Mouse (Mus musculus): Measurements from ENCODE around the gene Vps16.

Vps16 gene

GRCm38 (mm10) chr2:130424126-130424853 is at the start of gene Vps16, which contains the start of gene Pced1a:
TSS of gene Vps16 (plus strand) at chr2:130424339.
TSS of gene Pced1a (minus strand) at chr2:130424701.
- peak; percentile 93 for DNase-seq (ENCODE audit: low read depth, low spot score)

GRCm38 (mm10) chr2:130374951-130375350 is 49.2 kb upstream of the Vps16 start:
- no peak for DNase-seq (ENCODE audit: low read depth, low spot score)

GRCm38 (mm10) chr2:130383205-130383604 is 40.9 kb upstream of the Vps16 start:
- no peak for DNase-seq (ENCODE audit: low read depth, low spot score)

DNA sequence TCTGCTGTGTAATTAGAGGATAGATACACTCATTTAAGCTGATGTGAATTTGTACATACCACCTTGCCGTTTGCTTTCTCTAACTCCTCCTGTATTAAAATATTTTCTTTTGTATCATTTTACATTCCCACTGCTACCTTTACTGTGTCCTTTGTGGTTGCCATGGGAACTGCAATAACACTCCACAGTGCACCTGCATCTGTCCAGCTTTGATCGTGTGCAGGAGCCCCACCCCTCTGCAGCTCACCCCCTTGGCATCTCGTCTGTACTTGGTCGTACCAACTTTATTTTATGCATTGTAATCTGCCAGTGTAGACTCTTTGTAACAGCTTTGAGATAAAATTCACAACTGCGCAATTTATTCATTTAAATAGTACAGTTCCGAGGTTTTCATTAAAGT is 40.2 kb upstream of the Vps16 start:
- DNase-seq (ENCODE audit: low read depth, low spot score): no peak

GRCm38 (mm10) chr2:130386212-130386611 is 37.9 kb upstream of the Vps16 start:
- DNase-seq (ENCODE audit: low read depth, low spot score): no peak

- DNase-seq (ENCODE audit: low read depth, low spot score): no peak
These were observed 35.3 kb upstream of the Vps16 start for GRCm38 (mm10) chr2:130388796-130389195.

GRCm38 (mm10) chr2:130390993-130391625 is 33.0 kb upstream of the Vps16 start:
- no peak for DNase-seq (ENCODE audit: low read depth, low spot score)

GRCm38 (mm10) chr2:130392836-130393235 is 31.3 kb upstream of the Vps16 start:
- no peak for DNase-seq (ENCODE audit: low read depth, low spot score)

GRCm38 (mm10) chr2:130395696-130396095 is 28.4 kb upstream of the Vps16 start:
- DNase-seq (ENCODE audit: low read depth, low spot score): no peak

DNA sequence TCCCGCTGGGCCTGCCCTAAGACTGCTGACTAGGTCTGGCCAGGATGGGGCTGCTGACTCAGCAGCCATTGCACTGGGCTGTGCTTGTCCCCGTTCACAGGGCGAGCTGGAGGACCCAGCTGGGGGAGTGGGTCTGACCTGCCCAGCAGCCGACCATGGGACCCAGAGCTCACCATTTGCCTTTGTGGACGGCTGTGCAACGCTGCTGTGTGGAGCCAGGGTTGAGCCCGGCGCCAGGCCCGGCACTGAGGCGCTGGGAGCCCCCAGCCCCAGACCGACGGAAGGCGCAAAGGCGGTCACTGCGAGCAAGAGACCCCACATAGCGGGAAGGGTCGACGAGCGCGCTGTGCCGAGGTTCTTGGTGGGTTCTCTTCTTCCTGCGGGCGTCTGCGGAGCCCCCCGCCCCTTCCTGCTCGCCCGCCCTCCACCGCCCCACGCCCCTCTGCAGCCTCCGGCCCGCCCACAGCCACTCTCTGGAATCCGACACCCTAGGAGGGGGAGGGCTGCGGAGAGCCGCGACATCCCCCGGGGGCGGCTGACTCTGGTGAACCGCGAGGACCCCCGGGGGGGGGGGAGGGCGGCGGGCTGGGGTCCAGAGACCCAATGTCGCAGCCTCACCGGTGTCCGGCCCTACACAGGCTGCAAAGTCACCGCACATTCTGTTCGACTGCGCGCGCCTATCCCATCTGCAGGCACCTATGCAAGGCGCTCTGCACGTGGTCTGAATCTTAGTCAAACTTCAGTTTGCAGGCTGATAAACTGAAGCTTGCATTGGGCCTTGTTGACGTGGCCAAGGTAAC is 26.8 kb upstream of the Vps16 start, which contains the start of gene Cpxm1:
Cpxm1 (minus strand) TSS at position 389 of the 800 bp plus-strand sequence.
- no peak for DNase-seq (ENCODE audit: low read depth, low spot score)

- DNase-seq (ENCODE audit: low read depth, low spot score): no peak
These were observed 26.0 kb upstream of the Vps16 start for GRCm38 (mm10) chr2:130398091-130398490.

GRCm38 (mm10) chr2:130400046-130400445 is 24.1 kb upstream of the Vps16 start:
- DNase-seq (ENCODE audit: low read depth, low spot score): no peak

DNA sequence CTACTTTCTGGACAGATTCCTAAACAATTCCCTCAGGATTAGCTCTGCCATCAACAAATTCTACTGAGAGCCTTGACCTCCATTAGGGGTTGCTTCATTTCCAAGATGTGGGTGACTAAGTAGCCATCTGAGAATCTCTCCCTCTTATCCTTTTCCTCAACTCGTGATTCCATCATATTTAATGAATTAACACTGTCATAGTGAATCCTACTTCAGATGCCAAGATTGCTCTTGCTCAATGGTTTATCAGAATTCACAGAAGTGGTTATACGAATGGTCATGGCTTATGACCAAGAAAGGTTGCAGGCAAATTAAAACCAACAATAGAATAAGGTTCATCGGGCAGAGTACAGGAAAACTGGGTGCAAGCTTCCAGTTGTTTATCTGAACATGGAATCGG is 22.2 kb upstream of the Vps16 start:
- DNase-seq (ENCODE audit: low read depth, low spot score): no peak

DNA sequence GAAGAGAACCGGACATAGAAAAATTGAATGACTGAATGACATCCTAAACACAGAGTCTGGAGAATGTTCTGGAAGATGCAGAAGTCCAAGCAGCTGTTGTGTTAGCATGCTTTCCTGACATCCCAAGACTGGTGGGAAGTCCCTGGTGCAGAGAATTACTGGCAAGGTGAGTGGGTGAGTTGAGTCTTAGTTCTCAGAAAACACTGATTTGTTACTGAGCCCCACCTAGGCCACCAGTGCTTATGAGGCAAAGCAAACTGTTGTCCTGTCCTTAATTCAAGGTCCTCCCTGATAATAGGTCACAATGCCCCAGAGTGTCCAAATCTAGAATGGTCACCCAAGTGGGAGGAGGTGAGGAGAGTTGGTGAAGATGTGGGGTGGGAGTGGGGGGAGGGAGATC is 19.2 kb upstream of the Vps16 start, which contains the start of the genes Gm28372 and 1700020A23Rik:
Gm28372 (plus strand) TSS at position 301 of the 400 bp plus-strand sequence.
1700020A23Rik (plus strand) TSS at position 321 of the 400 bp plus-strand sequence.
- DNase-seq (ENCODE audit: low read depth, low spot score): no peak

- DNase-seq (ENCODE audit: low read depth, low spot score): no peak
These were observed 18.0 kb upstream of the Vps16 start, which contains the start of gene Tmem239 for GRCm38 (mm10) chr2:130406178-130406577. TSS of gene Tmem239 (plus strand) at chr2:130406478.

DNA sequence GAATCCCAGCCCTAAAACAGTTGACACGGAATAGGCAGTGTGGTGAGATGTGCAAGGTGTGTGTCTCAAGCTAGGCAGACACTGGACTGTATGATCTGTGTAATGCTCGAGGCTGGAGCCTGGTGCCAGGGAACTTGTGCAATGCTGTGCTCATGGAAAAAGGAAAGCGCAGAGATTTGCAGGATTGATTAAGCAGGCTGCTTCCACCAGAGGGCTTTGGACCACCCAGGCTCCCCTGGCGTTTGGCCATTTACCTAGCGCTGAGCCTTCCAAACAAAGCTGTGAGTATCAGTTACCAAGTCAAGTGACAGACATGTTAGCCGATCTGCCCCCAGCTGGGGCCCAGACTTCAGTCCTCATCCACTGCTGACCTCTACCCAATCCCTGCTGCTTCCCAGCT is 15.9 kb upstream of the Vps16 start:
- DNase-seq (ENCODE audit: low read depth, low spot score): no peak

DNA sequence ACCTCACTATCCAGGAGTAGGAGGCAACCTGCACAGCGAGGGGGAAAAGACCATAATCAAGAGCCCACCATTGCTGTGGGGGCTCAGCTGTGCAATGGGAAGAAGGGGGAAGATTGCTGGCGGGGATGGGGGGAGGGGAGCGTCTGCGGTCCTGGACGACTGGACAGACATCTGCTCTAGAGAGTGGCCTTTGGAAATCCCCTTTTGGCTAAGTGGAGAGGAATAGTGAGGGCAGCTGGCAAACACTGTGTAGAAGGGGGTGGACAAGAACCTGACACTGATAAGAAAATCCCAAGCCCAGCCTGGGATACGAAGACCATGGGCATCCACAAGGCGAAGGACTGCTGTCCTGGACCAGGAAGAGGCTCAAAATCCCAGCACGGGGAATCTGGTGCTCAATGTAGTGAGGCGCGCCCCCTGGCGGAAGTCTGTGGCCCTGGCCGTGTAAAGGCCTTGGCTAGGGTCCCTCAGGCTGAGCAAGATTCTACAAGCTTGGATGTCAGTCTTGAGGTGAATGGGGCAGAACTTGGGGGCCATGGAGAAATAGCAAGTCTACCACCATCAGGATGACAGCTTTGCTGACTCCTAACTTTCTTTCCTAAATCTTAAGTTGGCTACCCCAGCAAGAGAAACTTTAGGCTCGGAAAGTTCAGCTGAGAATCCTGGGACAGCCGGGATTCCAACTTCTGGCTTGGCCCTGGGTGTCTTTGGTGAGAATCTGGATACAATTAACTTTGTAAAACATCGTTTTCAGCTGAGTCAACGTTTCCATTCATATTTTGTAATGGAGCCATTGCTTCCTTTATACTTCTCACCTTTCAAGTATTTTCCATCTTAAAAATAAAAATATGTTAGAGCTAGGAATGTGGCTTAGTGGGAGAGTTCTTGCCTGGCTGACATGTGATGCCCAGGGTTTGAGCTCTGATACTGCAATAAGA is 12.3 kb upstream of the Vps16 start:
- DNase-seq (ENCODE audit: low read depth, low spot score): peak; percentile 23

DNA sequence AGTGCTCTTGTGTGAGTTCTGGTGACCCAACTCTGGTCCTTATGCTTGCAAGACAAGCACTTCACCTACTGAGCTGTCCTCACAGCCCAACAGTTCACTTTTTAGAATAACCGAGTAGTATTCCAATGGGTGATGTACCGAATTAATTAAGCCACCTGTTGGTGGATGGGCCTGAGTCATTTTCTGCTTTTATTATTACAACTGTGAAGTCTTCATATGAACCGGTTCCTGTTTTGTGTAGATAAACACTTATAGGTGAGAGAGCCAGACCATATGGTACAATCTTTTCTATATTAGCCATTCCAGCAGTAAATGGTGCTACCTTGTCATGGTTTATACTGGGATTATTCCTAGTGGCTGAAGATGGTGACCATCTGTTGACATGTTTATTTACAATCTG is 11.4 kb upstream of the Vps16 start:
- no peak for DNase-seq (ENCODE audit: low read depth, low spot score)

DNA sequence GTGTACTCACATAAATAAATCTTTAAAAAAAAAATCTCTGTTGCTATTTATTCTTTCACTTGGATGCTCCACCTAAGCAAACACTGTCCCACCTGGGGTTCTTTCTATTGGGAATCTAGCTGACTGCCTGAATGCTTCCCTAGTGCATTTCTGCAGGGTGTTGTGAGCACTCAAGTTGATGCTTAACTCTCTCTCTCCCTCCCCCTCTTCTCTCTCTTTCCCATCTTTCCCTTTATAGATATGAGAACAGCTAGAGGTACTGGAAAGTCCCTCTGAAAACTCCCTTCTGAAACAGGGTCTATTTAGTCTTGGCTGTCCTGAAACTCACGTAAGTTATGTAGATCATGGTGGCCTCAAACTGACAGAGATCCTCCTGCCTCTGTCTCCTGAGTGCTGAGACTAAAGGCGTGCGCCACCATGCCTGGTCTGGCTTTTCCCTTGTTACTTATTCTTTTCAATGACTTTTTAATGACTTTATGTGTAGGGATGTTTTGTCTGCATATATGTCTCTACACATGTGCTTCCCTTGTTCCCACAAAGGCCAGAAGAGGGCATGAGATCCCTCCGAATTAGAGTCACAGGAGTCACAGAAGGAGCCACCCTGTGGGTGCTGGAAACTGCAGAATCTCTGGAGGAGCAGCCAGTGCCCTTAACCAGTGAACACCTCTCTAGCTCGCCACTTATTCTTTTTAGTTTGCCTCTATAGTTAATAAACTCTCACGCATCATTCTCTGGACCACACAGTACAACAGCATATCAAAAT is 9.9 kb upstream of the Vps16 start:
- no peak for DNase-seq (ENCODE audit: low read depth, low spot score)

Data from telencephalon, adult 2 months (tissue).